Mouse (Mus musculus): ENCODE measurements around the gene Gab2.

Gene Gab2

DNA sequence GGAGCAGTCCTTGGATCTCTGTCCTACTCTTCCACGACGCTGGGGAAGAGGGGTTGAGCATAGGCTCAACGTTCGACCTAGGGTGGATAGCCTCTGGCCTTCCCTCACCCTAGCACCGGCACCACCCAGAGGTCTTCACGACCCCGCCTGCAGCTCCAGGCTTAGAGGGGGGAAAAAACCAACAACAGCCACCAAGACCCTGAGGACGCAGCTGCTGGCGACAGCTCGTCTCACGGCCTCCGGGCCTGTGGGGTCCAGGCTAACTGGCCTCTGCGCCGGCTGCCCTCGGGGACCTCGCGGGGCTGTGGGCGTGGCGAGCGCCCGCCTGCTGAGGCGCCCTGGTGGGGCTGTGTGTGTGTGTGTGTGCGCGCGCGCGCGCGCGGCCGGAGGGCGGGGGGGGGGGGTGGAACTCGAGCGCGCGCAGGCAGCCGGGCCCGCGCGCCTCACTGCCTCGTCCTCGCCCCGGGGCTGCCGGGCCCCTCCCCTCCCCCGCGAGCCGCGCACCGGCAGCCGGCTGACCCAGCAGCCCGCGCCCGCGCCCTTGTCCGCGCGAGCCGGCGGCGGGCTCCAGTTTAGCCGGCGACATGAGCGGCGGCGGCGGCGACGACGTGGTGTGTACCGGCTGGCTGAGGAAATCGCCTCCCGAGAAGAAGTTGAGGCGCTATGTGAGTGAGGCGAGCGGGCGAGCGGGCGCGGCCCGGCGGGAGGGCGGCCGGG lies at the start of gene Gab2:
Gene Gab2, plus strand, starts transcription at position 345 of the 717 bp plus-strand sequence.
- DNase-seq (ENCODE audit: inconsistent age in 2 of 2, low spot score in 1 of 2): peak; percentile 83 to 90

DNA sequence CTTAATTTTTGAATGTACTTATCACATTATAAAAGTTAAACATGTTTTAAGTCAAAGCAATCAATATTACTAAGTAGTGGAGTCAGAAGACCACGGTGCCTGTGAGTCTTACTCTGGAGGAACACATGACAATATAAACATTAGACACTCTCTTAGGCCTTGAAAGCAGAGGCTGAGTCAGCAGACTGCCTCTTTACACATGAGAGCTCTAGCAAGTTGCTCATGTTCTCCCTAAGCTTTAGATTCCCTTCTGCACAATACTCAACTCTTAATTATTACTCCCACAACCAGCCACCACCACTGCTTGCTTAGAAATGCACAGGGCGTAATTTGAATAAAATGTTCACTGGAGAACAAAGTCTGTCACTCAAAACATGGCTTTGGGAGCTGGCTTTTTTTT lies 49.0 kb upstream of the Gab2 start:
- no peak for DNase-seq (ENCODE audit: inconsistent age in 2 of 2, low spot score in 1 of 2)

DNA sequence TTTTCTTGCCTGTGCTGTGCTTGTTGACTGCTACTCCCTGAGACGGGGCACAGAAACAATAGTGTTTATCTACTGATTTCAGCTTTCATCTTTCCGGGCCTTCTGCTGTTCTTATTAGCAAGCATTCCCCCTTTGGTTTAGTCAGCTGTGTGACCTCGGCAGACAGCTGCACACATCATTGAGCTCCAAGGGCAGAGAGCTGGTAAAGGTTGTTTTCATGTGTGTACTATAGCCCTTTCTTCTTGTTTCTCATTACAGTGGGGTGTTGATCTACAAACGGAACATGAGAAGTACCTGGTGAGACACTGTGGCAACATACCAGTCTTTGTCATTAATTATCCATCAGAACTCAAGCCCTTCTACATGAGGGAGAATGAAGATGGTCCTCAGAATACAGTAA lies 41.7 kb upstream of the Gab2 start:
- DNase-seq (ENCODE audit: inconsistent age in 2 of 2, low spot score in 1 of 2): peak; percentile 9 to 71

DNA sequence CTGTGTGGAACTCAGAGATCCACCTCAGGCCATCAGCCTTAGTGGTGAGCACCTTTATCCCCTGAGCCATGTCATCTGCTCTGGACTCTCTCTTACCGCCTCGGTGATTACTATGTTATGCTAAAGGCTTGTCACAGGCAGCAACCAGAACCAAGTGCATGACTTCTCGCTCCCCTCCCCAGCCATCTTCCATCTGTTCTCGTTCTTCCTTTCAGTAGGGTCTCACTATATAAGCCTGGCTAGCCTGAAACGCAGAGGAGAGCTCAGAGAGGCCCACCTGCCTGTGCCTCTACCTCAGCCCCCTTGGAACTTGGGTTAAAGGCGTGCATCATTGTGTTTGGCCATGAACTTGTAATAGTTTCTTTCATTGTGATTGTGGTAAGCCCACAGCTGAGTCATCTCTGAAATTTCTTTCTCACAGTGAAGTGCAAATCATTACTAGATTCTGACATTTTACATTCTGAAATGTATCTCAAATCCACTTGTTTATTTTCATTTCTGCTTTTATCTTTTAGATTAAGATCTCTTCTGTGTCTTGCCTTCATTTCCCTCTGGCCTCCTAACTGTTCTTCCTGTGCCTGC lies 39.4 kb upstream of the Gab2 start:
- peak in 1 of 2 experiments; percentile 55 for DNase-seq (ENCODE audit: inconsistent age in 2 of 2, low spot score in 1 of 2)

DNA sequence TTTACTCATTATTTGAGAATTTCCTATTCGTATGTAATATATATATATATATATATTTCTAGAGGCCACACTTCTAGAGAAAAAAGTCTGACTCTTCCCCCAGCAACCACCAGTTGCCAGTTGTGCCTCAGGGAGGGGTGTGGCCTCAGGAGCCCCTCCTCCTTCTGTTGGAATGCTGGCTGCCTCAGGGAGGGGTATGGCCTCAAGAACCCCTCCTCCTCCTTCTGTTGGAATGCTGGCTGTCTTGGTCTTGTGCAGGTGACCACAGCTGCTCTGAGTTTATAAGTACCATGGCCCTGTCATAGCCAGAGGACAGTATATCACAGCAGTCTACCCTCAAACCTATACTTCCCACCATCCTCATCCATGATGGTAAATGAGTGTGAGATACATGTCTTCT lies 38.4 kb upstream of the Gab2 start:
- no peak for DNase-seq (ENCODE audit: inconsistent age in 2 of 2, low spot score in 1 of 2)

DNA sequence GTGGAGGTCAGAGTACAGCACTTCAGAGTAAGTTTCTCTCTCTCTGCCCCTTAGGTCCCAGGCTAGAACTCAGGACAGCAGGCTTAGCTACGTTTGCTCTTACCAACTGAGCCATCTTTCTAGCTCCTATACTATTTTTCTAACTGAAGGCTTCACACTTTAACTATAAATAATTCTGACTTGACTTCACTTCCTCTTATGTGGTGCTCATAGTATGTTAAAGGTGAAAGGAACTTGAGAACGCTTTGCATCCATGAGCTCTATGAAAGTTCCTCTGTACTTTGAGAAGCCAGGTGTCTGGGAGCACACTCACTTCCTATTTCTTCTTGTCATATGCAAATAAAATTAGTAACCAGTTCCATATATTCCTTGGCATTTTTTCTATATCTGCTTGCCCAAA lies 20.4 kb upstream of the Gab2 start:
- DNase-seq (ENCODE audit: inconsistent age in 2 of 2, low spot score in 1 of 2): no peak

DNA sequence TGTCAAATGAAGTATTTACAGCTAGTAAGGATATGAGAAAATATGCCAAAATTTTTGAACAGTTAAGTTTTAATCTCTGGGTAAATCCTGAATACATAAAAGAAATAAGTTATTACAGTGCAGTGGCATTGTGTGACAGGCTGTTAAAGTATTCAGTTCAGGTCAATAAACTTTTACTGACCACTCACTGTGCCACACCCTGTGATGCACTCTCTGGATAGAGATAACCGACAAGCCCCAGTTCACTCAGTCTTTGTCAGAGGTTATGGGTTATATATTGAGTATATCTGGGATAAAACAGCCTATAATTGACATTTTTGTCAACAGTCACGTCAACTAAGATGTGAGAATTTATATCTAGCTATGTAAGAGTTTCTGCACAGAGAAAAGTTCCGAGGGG lies 9.9 kb upstream of the Gab2 start:
- DNase-seq (ENCODE audit: inconsistent age in 2 of 2, low spot score in 1 of 2): no peak

DNA sequence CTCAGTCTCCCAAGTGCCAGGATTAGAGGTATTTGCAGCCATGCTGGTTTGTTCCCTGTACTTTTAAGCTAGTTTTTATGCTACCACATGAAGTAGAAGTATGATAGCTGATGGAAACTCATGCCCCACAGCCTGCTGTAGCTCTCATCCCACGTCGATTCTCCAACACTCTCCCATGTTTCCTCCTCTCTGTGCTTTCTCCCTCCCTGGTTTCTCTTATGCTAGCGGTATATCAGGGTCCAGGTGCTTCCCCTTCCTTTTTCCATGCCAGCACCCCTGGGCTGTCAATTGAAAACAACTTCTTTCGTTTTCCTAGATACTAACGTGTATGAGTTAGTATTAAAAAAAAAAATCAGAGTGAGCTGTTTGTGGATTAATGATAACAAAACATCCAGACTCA lies 9.3 kb upstream of the Gab2 start:
- DNase-seq (ENCODE audit: inconsistent age in 2 of 2, low spot score in 1 of 2): no peak

DNA sequence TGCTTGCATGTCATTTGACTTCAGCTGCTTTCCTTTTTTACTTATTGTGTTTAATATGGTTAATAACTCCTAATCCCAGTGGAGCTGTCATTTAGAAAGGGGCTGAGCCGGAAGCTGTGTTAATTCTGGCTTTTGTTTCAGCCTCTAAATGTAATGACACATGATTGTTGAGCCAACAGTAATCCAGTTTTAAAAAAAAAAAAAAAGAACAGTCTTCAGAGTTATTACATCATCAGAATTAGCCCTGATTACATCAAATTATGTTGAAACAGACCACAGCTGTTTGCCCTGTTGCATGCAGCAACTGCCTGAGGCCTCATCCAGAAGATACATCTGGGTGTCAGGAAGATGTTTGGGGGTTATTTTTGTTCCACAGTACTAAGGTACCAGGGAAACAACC lies 6.4 kb upstream of the Gab2 start:
- peak in 1 of 2 experiments; percentile 47 for DNase-seq (ENCODE audit: inconsistent age in 2 of 2, low spot score in 1 of 2)

DNA sequence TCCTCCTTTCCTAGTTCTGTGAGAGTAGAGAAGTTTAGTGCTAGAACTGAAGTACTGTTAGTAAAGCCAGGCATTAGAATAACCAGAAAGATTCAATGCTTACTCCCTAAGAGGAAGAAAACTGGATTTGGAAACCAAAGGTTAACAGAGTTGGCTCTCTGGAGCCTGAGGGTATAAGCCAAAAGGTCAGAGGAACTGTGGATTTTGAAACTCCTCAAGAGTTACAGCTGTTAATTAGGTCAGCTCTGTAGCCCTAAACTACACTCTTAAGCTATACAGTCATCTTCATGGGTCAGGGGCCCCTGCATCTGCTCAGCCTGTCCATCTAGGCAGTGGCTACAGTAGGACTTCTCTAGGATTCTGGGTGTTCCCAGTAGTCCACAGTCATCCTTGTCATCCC lies 4.4 kb upstream of the Gab2 start:
- DNase-seq (ENCODE audit: inconsistent age in 2 of 2, low spot score in 1 of 2): no peak

DNA sequence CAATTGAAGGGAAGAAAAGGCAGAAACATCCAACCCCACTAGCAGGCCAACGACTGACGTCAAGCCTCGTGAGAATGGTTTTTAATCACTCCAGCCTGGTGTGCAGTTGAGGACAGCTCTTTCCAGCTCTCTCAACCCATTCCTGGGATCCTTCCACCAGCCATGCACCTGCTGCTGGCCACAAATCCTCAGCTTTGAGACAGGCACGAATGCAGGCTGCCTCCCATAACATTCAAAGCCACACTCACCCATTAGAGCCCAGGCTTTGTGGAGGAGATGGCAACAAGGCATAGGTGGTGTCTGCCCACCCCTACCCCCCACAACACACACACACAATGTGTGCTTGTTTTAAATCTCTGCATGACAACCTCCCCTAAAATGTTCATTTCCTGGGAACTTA lies 2.7 kb upstream of the Gab2 start:
- DNase-seq (ENCODE audit: inconsistent age in 2 of 2, low spot score in 1 of 2): peak in 1 of 2 experiments; percentile 58

DNA sequence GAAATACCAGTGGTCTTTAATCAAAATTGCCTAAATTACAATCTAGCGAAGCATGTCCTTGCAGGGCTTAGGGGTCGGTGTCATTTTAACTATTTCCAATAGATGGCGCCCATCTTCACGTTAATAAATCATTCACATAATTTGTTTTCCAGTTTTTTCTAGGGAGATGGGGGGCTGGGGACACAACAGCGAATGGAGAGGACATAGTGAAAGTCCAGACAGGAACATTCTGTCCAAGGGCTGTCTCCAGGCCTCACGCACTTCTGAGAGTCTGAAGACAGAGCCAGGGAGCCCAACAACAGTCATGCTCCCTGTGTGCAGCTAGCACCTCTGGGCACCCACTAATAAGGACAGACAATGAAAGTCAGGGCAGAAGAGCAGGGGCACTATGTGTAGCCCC lies 2.2 kb upstream of the Gab2 start:
- peak; percentile 34 to 77 for DNase-seq (ENCODE audit: inconsistent age in 2 of 2, low spot score in 1 of 2)

DNA sequence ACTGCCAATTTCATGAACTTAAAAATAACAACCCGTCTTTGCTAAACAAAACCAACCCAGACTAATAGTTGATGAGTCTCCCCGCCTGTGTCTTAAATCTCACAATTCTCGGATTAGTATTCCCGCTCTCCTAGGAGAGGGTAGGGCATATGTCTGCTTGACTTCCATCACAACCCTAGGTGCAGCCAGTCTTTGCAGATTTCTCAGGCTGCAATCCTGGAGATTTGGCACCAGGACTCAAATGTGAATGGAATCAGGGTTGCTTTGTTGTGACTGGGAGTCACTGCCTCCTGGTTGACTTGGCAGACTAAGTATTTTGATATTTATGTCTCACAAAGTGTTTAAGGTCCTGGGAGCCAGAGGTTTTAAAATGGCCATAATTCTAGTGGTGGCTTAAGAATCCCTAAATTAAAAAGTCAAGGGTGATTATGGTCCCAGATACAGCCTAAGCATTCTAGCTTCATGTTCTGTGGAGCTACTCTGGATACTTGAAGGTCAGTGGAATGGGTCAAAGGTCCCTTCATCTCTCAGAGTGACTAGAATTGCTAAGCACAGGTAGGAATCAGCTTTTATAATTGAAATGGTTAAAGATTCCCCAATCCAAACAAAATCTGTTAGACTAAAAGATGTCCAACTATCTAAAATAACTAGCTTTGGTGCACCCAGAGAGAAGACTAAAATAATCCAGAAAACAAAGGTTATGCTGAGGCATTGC lies 1.6 kb upstream of the Gab2 start:
- DNase-seq (ENCODE audit: inconsistent age in 2 of 2, low spot score in 1 of 2): peak in 1 of 2 experiments; percentile 44

DNA sequence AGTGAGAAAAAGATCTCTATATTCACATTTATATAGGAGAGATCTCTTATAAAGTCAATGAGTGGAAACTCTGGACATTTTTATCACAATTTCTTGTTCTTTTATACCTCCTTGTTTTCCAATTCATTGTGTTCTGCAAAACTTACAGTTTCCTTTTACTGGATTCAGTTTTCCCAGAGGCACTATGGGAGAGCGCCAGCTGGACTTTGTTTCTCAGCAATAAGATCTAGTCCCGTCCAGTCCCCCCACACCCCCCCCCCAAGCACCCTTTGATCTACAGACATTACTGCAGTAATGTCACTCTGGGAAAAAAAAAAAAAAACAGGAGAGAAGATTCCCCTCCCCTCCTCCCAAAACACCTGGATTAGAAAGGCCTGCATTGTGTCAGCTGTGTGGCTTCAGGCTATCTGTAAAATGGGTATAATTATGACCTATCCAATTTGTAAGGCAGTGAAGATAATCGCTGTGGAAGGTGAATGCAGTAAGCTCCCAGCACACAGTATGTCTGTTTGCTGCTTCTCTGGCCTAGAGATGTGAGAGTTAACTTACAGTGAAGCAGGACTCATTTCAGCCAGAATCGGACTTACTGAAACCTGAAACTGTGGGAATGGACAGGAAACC lies 655 bp upstream of the Gab2 start:
- DNase-seq (ENCODE audit: inconsistent age in 2 of 2, low spot score in 1 of 2): no peak

DNA sequence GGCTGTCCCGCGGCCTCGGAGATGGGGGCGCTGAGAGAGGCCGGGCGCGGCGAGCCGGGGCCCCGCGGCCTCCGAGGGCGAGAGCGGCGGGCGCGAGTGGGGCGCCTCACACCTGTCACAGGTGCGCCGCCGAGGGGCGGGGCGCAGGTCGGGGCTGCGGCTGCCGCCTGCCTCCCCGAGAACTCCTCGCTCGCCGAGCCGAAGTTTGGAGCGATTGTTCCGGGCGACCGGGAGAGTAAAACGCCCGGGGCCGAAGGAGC lies 503 bp downstream of the Gab2 start:
- DNase-seq (ENCODE audit: inconsistent age in 2 of 2, low spot score in 1 of 2): no peak

DNA sequence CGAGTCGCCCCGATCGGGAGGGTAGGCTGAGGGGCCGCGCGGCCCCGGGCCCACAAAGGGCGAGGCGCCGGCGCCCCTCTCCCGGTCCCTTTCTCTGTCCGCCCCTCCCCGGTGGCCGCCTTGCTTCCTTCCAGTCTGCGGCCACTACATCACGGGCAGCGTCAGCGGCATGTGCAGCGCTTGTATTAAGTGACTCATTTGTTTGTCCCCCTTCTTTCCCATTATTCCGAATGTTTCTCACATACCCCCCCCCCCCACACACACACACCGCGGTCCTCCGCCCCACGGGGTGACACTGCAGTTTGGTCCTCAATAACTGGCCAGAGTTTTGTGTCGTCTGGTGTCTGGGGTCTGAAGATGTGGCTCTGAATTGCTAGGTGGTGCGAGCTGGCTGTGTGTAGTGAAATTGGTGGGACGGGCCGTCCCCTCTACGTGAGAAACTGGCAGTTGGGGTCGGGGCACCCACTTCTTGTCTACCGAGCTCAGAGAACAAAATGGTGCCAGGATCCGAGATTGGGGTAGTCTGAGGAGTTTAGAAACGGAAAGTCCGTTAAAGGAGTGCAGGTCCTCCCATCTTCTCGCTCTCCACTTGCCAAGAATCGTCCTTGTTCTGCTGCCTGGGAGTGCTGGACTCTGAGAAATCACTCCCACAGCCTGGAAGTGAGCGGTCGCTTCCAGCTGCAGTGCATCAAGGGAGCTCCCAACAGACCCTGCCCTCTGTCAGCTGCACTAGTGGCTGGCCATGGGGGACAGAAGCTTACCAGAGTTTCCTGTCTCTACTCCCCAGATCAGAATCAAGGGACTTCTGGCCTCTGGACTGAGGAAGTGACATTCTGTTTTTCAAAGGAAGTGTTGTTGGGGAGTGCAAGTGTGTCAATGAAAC lies 1.1 kb downstream of the Gab2 start:
- DNase-seq (ENCODE audit: inconsistent age in 2 of 2, low spot score in 1 of 2): peak; percentile 71 to 91

DNA sequence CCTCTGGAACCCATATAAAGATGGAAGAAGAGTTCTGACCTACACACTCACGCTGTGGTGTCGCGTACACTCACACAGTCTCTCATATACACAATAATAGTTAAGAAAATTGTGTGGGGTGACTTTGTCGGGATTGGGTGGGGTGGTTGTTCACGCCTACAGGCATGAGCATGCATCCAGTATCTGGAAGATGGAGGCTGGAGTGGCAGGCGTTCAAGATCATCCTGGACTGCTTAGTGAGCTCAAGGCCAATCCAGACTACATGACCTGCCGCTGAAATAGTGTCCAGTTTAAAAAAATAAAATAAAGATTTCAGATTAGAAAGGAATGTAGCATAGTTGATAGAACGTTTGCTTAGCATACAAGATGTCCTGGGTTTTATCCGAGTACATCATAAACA lies 2.2 kb downstream of the Gab2 start:
- peak in 1 of 2 experiments; percentile 49 for DNase-seq (ENCODE audit: inconsistent age in 2 of 2, low spot score in 1 of 2)

DNA sequence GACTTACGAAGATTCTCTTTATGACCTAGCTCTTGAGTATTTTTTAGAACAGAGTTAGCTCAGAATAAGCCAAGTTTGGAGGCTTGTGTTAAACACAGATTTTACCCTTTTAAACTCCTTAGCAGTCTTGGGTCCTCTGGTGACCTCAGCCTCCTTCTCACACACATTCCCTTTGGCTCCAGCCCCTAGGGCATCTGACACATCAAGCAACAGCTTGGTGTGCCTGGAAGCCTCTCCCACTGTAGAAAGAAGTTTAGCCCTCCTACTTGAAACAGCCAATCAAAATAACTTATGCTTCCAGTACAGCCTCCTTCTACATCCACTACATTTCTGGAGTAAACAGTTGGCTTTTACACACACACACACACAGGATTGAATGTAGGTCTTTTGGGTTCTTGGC lies 2.8 kb downstream of the Gab2 start:
- DNase-seq (ENCODE audit: inconsistent age in 2 of 2, low spot score in 1 of 2): peak in 1 of 2 experiments; percentile 46

DNA sequence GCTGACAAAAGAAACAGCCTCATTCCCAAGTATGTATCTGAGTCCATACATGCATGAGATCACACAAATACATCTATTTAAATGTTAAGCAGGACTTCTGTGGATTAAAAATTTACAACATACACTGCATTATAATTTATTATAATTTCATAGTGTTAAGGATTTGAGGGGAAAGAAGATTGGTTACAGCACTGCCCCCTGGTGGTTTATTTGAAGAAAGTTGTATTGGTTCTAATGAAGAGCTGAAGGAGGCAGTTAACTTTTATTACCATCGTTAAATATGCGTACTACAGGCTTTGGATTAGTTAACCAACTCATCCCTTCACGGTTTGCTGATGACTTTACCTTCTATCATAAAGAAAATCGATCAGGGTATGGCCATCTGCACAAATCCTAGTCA lies 3.9 kb downstream of the Gab2 start:
- DNase-seq (ENCODE audit: inconsistent age in 2 of 2, low spot score in 1 of 2): peak in 1 of 2 experiments; percentile 76

DNA sequence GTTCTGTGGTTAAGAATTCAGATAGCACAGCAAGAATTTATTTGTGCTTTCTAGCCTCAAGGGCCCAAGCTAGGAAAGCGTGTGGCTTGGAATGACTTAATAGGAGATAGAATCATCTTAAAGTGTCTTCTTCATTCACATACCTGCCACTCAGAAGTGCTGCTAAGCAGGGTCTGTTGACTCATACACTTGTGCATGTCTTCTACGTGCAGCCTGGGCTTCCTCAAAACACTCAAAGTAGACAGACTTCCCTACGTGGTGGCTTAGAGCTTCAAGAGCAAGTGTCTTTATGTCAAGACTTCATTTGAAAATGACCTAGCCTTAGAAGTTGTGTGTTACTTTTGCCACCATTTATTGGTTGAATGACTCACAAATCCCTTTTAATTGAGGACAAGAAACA lies 12.9 kb downstream of the Gab2 start:
- DNase-seq (ENCODE audit: inconsistent age in 2 of 2, low spot score in 1 of 2): no peak

DNA sequence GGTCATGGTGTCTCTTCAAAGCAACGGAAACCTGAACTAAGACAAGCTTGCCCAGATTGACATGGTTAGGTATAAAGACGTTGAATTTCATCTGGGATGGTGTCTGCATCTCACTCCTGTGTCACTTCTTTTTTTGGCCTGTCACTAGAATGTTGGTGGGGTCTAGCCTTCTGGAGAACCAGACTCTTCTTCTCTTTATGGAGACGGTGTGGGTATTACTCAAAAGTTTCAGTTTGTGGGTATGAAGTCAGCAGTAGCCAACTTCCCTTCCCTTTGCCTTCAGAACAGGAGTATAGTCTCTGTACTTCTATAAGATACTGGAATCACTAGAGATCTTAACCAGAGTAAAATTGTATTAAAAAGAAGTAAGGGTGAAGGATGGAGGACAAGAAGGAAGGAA lies 26.7 kb downstream of the Gab2 start:
- DNase-seq (ENCODE audit: inconsistent age in 2 of 2, low spot score in 1 of 2): no peak

All from adrenal gland, adult (tissue).